Mouse (Mus musculus) frontal cortex, postnatal 10 days (tissue): ENCODE measurements around the gene Cstf3.

ENCODE experiments used
- DNase-seq, 2 experiments: peaks; one replicate each; pipeline ENCODE4 v3.0.0; 2022; ENCODE audit warnings: low spot score in 2 of 2, mixed read lengths in 1 of 2

Cstf3 gene

GRCm38 (mm10) chr2:104711585-104712485 lies 121.5 kb downstream of the Cstf3 start, which contains the start of gene Tcp11l1:
Gene Tcp11l1 (minus strand): TSS chr2:104712169.
- peak; percentile 59 to 65 for DNase-seq

GRCm38 (mm10) chr2:104712486-104712809 lies 122.1 kb downstream of the Cstf3 start:
- no peak for DNase-seq

- DNase-seq = no peak
Observed at GRCm38 (mm10) chr2:104714254-104714691, 124.0 kb downstream of the Cstf3 start.
